ENCODE assay signal across 24 mouse cellular contexts in the genomic region with DNA sequence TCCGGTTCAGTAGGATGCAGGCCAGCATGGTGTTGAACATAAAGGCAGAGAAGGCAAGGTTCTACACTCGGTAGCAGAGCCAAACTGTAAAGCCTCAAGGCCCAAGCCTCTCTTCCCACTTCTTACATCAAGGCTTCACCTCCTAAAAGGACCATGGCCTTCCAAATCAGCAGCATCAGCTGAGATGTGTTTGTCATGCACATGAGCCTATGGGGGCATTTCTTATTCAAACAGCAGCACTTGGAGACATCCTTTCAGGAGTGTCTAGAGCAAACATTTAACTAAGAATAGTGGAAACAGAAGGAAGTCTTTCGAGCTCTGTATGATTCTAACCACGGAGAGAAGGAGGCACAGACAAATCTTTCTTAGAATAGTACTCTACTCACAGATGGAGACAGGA.
"Had no signal": no experiment of that assay in that cellular context is flagged by ENCODE, and none has a peak within 500 bp of the region (broad histone marks: within the 10 kb centered on the region; RNA-seq: fewer than 3 reads in every experiment).

No protein-coding gene starts in this region.

- H3K27ac ChIP-seq: heart, embryonic 10.5 days; hindbrain, embryonic 10.5 days; hindbrain, embryonic 12.5 days; hindbrain, embryonic 14.5 days; kidney, embryonic 15.5 days; kidney, postnatal 0 days; limb, embryonic 13.5 days; limb, embryonic 15.5 days; liver, embryonic 12.5 days; liver, embryonic 14.5 days had no signal

- H3K4me3 ChIP-seq: heart, embryonic 10.5 days; heart, embryonic 12.5 days; hindbrain, embryonic 10.5 days; hindbrain, embryonic 12.5 days; kidney, embryonic 15.5 days; limb, embryonic 13.5 days; limb, embryonic 15.5 days; liver, embryonic 12.5 days had no signal

- H3K4me1 ChIP-seq: heart, embryonic 10.5 days; heart, embryonic 12.5 days; hindbrain, embryonic 10.5 days; hindbrain, embryonic 12.5 days; kidney, embryonic 15.5 days; limb, embryonic 13.5 days; limb, embryonic 15.5 days; liver, embryonic 12.5 days had no signal

- H3K9ac ChIP-seq: heart, embryonic 12.5 days; hindbrain, embryonic 12.5 days; hindbrain, embryonic 14.5 days; kidney, embryonic 15.5 days; limb, embryonic 13.5 days; limb, embryonic 15.5 days; liver, embryonic 12.5 days; liver, embryonic 14.5 days had no signal

- H3K27me3 ChIP-seq: heart, embryonic 12.5 days; hindbrain, embryonic 12.5 days; kidney, embryonic 15.5 days; limb, embryonic 13.5 days; limb, embryonic 15.5 days; liver, embryonic 12.5 days had no signal

- DNase-seq: gastrocnemius, postnatal 14 days; gastrocnemius, postnatal 36 days; heart, adult 11 months; heart, postnatal 10 days; heart, postnatal 4 days; kidney, adult 11 months; kidney, adult 2 months; kidney, adult 9 months; kidney, postnatal 14 days; kidney, postnatal 36 days; layer of hippocampus, adult 9-11 months; layer of hippocampus, postnatal 36 days; left cerebral cortex, postnatal 4 days had no signal

- H3K9me3 ChIP-seq: heart, embryonic 10.5 days; heart, embryonic 12.5 days; hindbrain, embryonic 10.5 days; hindbrain, embryonic 12.5 days; kidney, embryonic 15.5 days; limb, embryonic 13.5 days; limb, embryonic 15.5 days; liver, embryonic 12.5 days had no signal

- H3K36me3 ChIP-seq: heart, embryonic 10.5 days; heart, embryonic 12.5 days; hindbrain, embryonic 10.5 days; hindbrain, embryonic 12.5 days; kidney, embryonic 15.5 days; limb, embryonic 13.5 days; limb, embryonic 15.5 days; liver, embryonic 12.5 days had no signal
